Mouse (Mus musculus): ENCODE results near the gene Magi1. TPM values are rescaled to one million over a fixed set of nuclear protein-coding genes. Genes with fewer than 3 reads are reported as not detected.

Magi1 gene
- total and polyA plus RNA-seq, 3 experiments: 4.1 to 16.5 (median 14.0) TPM

DNA sequence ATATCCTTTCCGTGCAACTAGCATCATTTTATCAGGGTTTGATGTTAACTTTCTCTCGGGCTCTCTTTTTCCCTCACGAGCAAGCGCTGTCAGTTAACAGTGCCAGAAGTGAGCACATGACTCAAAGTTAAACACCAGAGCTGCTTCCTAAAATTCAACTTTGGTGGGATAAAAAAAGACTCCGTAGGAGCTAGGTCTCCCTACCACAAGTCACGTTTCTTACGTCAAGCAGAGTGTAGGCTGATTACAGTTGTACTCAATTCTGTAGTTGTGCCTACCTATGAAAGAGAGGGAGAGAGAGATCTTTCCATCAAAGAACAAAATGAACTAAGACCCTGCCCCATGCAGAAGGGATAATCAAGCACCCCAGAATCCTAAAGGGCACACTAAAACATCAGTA lies 389.8 kb downstream of the Magi1 start:
- intact Hi-C loops (cut with DNase I): no loop called here
- Histone ChIP-seq H3K4me1 (ENCODE audit: control insufficient read depth, insufficient read depth, low read length) (no peaks in the 10 kb centered on the region; the same call in 1 of the 2 replicates), H3K27me3 (ENCODE audit: control insufficient read depth, insufficient read depth, low read length) (no peaks in the 10 kb centered on the region), H3K79me2 (replicated peaks; ENCODE audit: control insufficient read depth, insufficient read depth, low read length) (no peaks in the 10 kb centered on the region; the same call in 1 of the 2 replicates), H3K36me3 (ENCODE audit: control insufficient read depth, insufficient read depth, low read length) (no peaks in the 10 kb centered on the region), H3K27ac (no peak overlapping the region), H3K4me3 (no peak overlapping the region), H3K9ac (ENCODE audit: low read depth, low read length) (no peak overlapping the region)
- TF ChIP-seq POLR2A (IDR thresholded peaks at IDR 0.05; ENCODE audit: insufficient read depth, low read depth, low read length) (no peak), EP300 (IDR thresholded peaks at IDR 0.05; ENCODE audit: insufficient read depth, low read depth, low read length) (no peak), CTCF (IDR thresholded peaks at IDR 0.05) (no peak)
- DNase-seq: no peak
- WGBS: 41% methylated on average over 7 of the region's 7 CpGs

- WGBS: 72% methylated on average over 5 of the region's 5 CpGs
- no peak for DNase-seq
- H3K9ac ChIP-seq (ENCODE audit: low read depth, low read length): no peak overlapping the region
- no peaks in the 10 kb centered on the region; the same call in 1 of the 2 replicates for H3K79me2 ChIP-seq (replicated peaks; ENCODE audit: control insufficient read depth, insufficient read depth, low read length)
- no peaks in the 10 kb centered on the region for H3K27me3 ChIP-seq (ENCODE audit: control insufficient read depth, insufficient read depth, low read length)
- no peak overlapping the region for H3K4me3 ChIP-seq
- no peaks in the 10 kb centered on the region; the same call in 1 of the 2 replicates for H3K4me1 ChIP-seq (ENCODE audit: control insufficient read depth, insufficient read depth, low read length)
- no peak overlapping the region for H3K27ac ChIP-seq
- intact Hi-C loops (cut with DNase I): no loop called here
- TF ChIP-seq POLR2A (IDR thresholded peaks at IDR 0.05; ENCODE audit: insufficient read depth, low read depth, low read length) (no peak), CTCF (IDR thresholded peaks at IDR 0.05) (no peak), EP300 (IDR thresholded peaks at IDR 0.05; ENCODE audit: insufficient read depth, low read depth, low read length) (no peak)
- no peaks in the 10 kb centered on the region for H3K36me3 ChIP-seq (ENCODE audit: control insufficient read depth, insufficient read depth, low read length)
Observed at GRCm38 (mm10) chr6:93892922-93893321, 390.8 kb downstream of the Magi1 start.

- no peak for TF ChIP-seq EP300 (IDR thresholded peaks at IDR 0.05; ENCODE audit: insufficient read depth, low read depth, low read length)
- TF ChIP-seq CTCF (IDR thresholded peaks at IDR 0.05): no peak
- no peak for TF ChIP-seq POLR2A (IDR thresholded peaks at IDR 0.05; ENCODE audit: insufficient read depth, low read depth, low read length)
- H3K27ac ChIP-seq: no peak overlapping the region
- no peaks in the 10 kb centered on the region; the same call in 1 of the 2 replicates for H3K79me2 ChIP-seq (replicated peaks; ENCODE audit: control insufficient read depth, insufficient read depth, low read length)
- intact Hi-C loops (cut with DNase I): no loop called here
- H3K36me3 ChIP-seq (ENCODE audit: control insufficient read depth, insufficient read depth, low read length): no peaks in the 10 kb centered on the region
- WGBS: 89% methylated on average over 3 of the region's 3 CpGs
- no peak overlapping the region for H3K9ac ChIP-seq (ENCODE audit: low read depth, low read length)
- no peaks in the 10 kb centered on the region; the same call in 1 of the 2 replicates for H3K4me1 ChIP-seq (ENCODE audit: control insufficient read depth, insufficient read depth, low read length)
- H3K4me3 ChIP-seq: no peak overlapping the region
- no peaks in the 10 kb centered on the region for H3K27me3 ChIP-seq (ENCODE audit: control insufficient read depth, insufficient read depth, low read length)
- no peak for DNase-seq
Observed at GRCm38 (mm10) chr6:93890011-93890410, 393.7 kb downstream of the Magi1 start.

- Histone ChIP-seq H3K27ac (no peak overlapping the region), H3K4me1 (ENCODE audit: control insufficient read depth, insufficient read depth, low read length) (no peaks in the 10 kb centered on the region), H3K79me2 (replicated peaks; ENCODE audit: control insufficient read depth, insufficient read depth, low read length) (no peaks in the 10 kb centered on the region), H3K36me3 (ENCODE audit: control insufficient read depth, insufficient read depth, low read length) (no peaks in the 10 kb centered on the region), H3K9ac (ENCODE audit: low read depth, low read length) (no peak overlapping the region), H3K4me3 (no peak overlapping the region), H3K27me3 (ENCODE audit: control insufficient read depth, insufficient read depth, low read length) (no peaks in the 10 kb centered on the region)
- no peak for DNase-seq
- TF ChIP-seq CTCF (IDR thresholded peaks at IDR 0.05) (no peak), POLR2A (IDR thresholded peaks at IDR 0.05; ENCODE audit: insufficient read depth, low read depth, low read length) (no peak), EP300 (IDR thresholded peaks at IDR 0.05; ENCODE audit: insufficient read depth, low read depth, low read length) (no peak)
- WGBS: 77% methylated on average over 4 of the region's 4 CpGs
- intact Hi-C loops (cut with DNase I): no loop called here
Observed at GRCm38 (mm10) chr6:93877337-93877736, 406.4 kb downstream of the Magi1 start.

GRCm38 (mm10) chr6:93874936-93875335 lies 408.8 kb downstream of the Magi1 start:
- intact Hi-C loops (cut with DNase I): no loop called here
- H3K27ac ChIP-seq: no peak overlapping the region
- no peaks in the 10 kb centered on the region; the same call in 1 of the 2 replicates for H3K4me1 ChIP-seq (ENCODE audit: control insufficient read depth, insufficient read depth, low read length)
- no peak overlapping the region for H3K9ac ChIP-seq (ENCODE audit: low read depth, low read length)
- WGBS: 91% methylated on average over 2 of the region's 2 CpGs
- H3K27me3 ChIP-seq (ENCODE audit: control insufficient read depth, insufficient read depth, low read length): no peaks in the 10 kb centered on the region
- no peaks in the 10 kb centered on the region for H3K36me3 ChIP-seq (ENCODE audit: control insufficient read depth, insufficient read depth, low read length)
- DNase-seq: no peak
- TF ChIP-seq CTCF (IDR thresholded peaks at IDR 0.05): no peak
- no peak for TF ChIP-seq EP300 (IDR thresholded peaks at IDR 0.05; ENCODE audit: insufficient read depth, low read depth, low read length)
- TF ChIP-seq POLR2A (IDR thresholded peaks at IDR 0.05; ENCODE audit: insufficient read depth, low read depth, low read length): no peak
- no peak overlapping the region for H3K4me3 ChIP-seq
- H3K79me2 ChIP-seq (replicated peaks; ENCODE audit: control insufficient read depth, insufficient read depth, low read length): no peaks in the 10 kb centered on the region; the same call in 1 of the 2 replicates

GRCm38 (mm10) chr6:93874376-93874775 lies 409.3 kb downstream of the Magi1 start:
- no peaks in the 10 kb centered on the region for H3K27me3 ChIP-seq (ENCODE audit: control insufficient read depth, insufficient read depth, low read length)
- H3K9ac ChIP-seq (ENCODE audit: low read depth, low read length): no peak overlapping the region
- H3K4me3 ChIP-seq: no peak overlapping the region
- WGBS: 82% methylated on average over 2 of the region's 2 CpGs
- no peaks in the 10 kb centered on the region; the same call in 1 of the 2 replicates for H3K4me1 ChIP-seq (ENCODE audit: control insufficient read depth, insufficient read depth, low read length)
- H3K36me3 ChIP-seq (ENCODE audit: control insufficient read depth, insufficient read depth, low read length): no peaks in the 10 kb centered on the region
- intact Hi-C loops (cut with DNase I): no loop called here
- TF ChIP-seq EP300 (IDR thresholded peaks at IDR 0.05; ENCODE audit: insufficient read depth, low read depth, low read length) (no peak), CTCF (IDR thresholded peaks at IDR 0.05) (no peak), POLR2A (IDR thresholded peaks at IDR 0.05; ENCODE audit: insufficient read depth, low read depth, low read length) (no peak)
- DNase-seq: no peak
- no peaks in the 10 kb centered on the region; the same call in 1 of the 2 replicates for H3K79me2 ChIP-seq (replicated peaks; ENCODE audit: control insufficient read depth, insufficient read depth, low read length)
- H3K27ac ChIP-seq: no peak overlapping the region
